Mouse (Mus musculus): Measurements from ENCODE around the gene Col9a1.

Col9a1 gene

DNA sequence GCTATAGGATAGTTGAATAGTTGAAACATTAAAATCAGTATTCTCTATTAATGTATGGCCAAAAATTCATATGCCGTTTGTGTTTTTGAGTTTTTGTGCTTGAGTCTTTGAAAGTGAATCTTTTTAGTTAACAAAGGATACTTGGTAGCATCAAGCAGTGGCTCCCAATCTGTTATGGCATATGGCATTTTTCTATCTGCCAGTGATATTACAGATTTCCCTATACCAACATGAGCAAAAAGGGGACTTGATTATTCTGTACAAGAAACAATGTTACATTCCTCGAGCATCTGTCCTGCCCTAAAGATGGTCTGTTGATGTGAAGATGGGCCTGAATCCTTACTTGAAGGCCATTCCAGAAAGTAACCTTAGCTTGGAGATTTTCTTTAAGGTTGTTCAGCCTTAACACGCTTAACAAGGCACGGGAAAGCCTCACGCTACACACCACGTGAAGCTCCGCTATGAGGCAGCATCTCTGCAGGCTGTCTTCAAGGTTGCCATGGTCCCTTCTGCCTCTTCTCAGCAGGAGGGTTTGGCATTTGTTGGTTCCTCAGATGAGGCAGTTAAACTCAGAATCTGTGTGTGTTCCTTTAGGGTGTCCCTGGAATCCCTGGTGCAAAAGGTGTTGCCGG is 45.7 kb downstream of the Col9a1 start:
- no peak for DNase-seq

DNA sequence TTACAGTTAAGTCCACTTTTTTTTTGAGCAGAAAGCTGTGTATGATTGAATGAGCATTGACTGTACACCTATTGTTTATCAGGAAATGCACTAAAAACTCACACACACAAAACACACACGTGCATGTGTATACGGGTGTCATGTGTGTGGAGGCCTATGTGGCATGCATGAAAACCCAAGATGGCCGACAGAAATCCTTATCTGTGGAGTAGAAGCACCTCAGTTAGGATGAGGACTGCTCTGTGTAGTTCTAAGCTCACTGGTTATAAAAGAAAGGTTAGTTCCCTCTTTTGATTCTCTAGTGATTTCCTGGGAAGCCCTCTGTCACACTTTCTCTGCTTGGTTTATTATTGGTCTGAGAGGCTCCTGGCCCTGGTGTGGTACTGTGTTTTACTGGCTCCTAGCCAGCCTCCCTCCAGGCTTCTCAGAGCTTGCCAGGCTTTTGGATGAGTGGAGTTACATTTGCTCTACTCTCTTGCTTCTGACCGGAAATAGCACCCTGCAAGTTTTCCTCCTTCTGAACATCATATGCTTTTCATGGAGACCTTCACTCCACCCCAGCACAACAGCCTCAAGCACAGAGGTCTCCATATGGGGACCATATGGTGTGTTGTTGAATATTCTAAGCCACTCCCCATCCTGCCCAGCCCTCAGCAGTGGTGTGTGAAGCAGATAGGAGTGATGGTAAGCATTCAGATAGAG is 48.6 kb downstream of the Col9a1 start:
- no peak for DNase-seq

DNA sequence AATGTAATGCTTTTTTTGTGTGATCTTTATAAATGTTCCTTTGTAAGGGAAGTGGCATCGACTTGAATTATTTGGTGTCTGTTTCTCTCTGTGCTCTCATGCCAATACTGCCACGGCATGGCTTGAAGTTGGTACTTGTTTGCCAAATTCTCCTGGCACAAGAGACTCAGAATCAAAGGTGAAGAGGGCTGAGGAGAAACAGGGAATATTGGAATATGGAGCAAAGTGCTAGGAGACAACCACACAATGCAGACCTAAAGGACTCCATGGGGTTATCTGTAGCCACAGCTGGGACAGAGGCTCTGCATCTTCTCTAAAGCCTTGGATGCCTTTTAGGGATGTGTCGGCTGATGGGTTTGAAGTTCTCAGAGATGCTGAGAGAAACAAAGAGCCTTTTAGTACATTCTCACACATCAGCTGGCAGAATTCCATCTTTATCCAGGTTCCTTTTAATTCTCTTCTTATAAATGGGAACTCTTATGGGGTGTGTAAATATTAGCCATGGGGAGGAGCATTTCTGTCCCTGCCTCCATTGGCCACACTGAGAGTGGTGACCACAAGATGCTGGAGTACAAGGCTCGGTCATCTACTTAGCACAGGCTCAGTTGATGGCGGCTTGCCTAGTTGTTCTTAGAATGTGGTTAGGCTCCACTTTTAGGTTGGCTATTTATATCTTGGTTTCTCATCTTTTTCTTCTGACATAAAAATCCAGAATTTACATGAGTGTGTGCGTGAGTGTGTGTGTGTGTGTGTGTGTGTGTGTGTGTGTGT is 49.7 kb downstream of the Col9a1 start:
- DNase-seq: no peak

DNA sequence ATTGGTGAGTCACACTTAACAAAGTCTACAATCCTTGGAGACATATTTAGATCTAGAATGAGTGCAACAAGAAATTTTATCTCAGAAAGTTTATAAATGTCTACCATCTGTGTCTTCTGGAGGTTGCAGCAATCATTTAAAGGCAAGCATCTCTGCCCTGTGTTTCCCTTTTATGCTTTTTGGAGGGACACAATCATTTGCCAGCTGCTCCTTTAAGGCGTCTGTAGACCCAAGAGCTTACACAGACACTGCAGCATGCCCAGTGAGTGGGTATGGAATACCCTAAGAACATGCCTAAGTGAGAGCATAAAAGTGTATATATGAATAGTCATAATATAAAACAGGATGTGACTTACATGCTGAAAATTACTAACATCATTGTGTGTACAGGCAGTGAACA is 52.1 kb downstream of the Col9a1 start:
- no peak for DNase-seq

DNA sequence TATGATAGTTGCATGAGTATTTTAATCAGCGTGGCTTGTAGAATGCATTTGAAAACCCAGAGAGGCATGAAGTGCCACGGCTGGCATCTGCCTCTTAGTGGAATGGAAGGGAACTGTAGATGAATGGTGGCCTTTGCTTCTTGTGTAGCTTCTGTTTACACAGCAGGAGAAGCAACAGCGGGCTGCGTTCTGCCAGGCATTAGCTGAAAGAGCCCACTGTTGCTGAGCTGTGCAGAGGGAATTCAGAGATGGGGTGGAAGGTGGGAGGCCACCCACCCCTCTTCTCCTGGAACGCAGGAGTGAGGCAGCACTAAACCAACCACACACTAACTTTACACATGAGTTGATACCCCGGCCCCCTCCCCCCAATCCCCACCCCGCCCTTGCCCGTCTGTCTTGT is 53.0 kb downstream of the Col9a1 start:
- no peak for DNase-seq

DNA sequence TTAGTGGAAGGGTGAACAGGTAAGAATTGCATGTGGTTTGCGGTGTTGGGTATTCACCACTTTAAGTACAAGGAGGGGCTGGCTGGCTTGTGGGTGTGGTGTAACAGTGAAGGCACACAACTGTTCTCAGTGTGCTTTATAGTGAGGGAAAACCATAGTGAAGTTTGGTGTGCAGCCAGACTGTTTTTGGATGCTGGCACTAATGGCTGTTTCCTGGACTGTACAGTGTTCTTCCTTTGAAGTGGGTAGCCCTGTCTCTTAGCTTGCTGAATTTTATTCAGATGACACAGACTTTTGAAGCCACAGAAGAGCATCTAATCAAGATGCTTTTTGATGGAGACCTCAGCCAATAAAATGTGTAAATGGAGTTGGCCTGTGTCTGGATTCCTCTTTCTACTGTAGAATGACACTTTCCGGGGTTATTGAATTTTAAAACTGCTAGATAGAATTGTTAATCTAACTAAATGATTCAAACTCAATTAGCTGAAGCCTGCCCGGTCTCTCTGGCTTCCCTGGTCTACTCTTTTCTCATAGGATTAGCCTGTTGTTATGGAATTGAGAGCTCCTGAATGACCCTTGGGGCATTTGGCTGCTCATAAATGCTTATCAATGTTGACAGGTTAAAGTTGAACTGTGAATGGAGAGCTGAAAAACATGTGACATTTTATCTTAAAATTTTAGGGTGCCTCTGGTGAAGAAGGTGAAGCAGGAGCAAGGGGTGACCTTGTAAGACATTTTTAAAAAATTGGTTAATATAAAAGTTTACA is 54.3 kb downstream of the Col9a1 start:
- DNase-seq: no peak

DNA sequence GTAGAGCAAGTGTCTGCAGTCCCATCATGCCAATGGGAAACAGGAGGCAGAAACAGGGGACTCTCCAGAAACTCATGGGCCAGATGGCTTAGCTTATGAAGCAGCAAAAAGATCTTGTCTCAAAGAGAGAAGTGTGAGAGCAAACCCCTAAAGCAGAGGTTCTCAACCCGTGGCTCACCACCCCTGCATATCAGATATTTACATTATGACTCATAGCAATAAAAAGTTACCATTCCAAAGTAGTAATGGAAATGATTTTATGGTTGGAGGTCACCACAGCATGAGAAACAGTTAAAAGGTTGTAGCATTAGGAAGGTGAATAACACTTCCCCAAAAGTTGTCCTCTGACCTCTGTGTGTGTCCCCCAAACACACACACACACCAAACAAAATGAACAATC is 58.9 kb downstream of the Col9a1 start:
- no peak for DNase-seq

DNA sequence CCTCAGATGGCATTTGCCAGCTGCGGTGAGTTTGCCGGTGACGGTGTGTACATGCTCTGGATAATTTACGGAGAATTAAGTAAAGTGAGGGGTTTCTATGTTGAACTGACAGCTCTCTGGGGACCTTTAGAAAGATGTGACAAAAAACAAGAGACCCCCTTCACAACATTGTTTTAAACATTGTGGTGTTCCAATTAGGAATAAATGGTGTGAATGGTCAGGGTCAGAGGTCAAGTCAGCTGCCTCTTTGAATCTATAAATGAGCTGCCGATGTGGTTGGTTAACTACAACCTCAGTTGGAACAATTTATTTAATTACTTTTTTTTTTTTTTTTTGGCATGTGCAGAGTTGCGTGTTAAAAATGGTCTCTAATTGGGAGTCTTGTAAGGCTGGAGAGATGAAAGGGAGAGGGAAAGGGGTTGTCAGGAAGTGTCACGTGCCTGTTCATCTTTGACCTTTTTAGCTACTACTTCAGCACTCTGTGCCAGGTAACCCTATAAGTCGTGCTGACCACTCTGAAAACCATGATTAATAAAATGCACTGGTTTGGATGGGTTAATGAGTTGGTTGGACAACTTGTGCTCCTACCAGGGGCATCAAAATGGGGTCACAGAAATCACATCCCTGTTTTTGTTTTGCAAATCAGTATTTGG is 62.8 kb downstream of the Col9a1 start:
- no peak for DNase-seq

DNA sequence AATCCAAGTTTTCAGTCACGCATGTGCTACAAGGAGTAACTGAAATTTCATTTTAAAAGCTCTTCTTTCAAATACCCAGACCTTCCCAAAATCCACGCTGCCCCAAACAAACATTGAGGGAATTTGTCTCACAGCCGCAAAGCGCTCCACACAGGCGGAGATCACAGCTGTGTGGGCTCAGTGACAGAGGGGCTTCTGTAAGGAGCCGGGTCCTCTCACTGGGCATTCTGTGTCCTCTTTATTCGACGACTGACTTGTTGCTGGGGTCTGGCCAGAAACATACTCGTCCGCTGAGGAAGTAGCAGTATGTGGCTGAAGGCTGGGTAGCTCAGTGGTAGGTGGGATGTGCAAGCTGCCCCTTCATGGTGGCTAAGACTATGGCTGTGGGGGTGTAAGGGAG is 67.5 kb downstream of the Col9a1 start:
- no peak for DNase-seq

DNA sequence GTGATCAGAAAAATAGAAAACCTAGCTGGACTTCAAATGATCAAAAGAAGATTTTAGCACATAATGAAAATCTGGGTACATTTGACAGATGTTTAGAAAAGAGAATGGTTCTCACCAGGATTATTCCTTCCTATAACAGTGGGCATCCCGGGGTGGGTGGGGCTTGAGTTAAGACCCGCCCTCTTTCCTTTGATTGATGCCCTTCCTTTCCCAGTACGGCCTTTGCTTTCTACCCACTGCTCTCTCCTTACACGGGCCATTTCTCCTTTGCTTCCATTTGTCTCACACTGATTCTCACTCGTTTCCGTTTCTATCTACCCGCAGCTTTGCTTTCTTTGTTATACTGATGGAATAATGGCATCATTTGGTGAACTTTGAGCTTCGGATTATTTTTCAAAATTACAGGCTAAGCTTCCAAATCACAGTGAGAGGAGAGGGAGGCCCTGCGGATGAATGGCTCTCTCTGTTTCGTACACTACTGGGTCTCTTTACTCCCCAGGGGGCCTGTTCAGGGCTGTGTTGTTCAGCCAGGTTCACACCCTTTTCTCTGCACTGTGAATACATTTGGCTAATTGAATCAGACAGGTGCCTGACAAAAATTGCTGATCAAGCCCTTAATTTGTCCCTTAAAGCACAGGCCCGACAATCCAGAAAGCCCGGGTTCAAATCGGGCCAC is 68.4 kb downstream of the Col9a1 start:
- no peak for DNase-seq

DNA sequence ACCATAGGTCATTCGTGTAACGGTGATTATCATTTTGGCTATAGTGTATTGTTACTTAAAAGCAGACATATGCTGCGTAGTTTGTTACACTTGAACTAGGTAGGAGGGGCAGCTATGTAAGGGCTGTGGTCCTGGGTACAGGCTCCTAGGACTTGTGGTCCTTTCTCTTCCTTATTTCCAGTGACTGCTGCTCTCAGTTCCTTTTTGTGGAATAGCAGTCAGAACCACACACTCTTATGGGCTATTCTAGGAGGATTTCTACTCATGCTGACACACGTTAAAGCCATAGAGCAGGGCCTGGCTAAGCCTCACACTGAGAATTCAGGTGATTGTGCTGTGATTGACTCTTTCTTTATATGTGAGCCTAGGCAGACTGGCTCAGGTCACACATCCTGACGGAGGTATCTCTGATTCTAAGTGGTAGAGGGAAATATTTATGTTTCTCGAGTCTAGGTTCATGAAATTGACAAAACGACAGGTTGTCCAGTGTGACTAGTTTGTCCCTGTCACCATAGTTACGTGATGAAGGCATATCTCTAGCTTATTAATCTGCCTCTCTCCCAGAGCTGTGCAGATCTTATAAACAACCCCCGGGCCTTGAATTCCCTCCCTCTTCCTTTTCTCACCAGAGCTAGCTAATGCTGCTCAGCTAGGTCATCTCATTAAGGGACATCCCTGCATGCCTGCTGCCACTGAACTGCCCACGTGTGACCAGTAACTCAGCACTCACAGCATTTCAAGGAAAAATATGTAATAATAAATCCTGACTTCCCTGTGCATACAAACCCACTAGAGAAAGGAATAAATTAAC is 71.1 kb downstream of the Col9a1 start:
- no peak for DNase-seq

DNA sequence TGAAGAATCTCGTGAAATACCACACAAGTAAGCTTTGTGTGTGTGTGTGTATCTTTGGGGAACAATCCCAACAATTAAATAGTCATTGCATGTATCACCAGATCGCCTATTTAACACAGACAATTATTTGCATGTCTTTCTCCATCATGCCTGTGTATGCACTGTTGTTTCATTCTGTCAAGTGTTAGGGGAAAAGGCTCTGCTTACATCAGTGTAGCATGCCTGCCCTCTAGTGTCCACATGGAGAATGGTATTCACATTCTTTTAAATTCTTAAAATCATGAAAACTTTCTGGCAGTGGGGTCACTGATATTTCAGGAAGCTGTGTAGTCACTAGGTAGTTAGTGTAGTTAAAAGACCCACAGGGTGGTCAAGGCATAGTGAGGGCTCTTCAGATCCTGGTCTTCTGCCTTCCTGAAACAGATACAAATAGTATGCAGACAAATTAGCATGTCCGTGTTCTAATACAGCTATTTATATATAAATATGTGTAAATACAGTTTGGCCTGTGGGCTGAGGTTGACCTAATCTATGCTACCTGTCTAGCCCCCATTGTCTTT is 71.8 kb downstream of the Col9a1 start:
- DNase-seq: no peak

DNA sequence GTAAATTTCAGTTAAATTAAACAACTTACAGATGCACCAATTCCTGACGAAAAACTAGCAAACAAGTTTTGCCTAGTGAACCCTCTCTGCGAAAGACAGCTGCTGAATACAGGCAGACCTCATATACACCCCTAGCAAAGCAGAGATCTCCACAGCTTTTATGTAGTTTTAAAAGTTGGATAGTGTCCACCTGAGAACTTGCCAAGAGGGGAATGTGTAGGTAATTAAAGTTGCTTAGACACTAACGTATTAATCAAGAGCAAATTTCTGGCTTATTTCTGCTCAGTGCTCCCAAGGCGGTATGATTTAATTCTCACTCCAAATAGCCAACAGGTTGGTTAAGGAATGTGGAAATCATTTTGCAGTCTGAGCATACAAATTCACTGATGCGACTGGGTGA is 80.6 kb downstream of the Col9a1 start:
- DNase-seq: no peak

DNA sequence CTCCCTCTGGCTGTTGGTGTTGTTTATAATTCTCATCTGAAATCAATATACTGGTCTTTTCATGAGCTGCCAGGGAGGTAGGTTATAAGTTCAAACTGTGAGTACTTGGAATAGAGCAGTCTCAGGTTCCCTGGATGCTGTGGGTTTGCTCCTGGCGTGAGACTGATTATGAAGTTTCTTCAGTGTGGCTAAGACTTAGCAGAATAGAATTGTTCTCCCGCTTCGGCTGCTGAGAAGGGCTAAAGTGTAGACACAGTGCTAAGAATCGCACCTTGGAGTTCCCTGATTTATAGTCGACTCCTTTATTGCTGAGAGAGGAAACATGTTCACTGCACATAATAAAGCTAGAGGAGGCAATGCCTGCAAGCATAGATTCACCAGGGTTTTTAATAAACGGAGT is 82.0 kb downstream of the Col9a1 start:
- DNase-seq: no peak

DNA sequence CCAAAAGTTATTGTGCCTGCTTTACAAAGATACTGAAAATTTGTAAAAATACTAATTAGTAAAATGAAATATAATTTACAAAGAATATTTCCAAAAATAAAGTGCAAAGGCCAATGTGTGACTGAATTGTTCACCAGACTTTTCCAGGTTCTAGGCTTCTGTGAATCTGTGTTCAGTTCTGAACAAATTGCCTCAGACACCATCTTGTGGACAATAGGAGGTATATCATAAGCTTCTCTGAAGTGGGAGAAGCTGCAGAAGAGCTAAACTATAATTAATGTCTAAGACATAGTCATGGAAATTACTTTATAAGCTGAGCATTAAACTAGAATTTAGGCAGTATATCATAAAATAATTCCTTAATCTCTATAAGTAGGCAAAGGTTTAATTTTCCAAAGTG is 83.8 kb downstream of the Col9a1 start:
- DNase-seq: no peak

DNA sequence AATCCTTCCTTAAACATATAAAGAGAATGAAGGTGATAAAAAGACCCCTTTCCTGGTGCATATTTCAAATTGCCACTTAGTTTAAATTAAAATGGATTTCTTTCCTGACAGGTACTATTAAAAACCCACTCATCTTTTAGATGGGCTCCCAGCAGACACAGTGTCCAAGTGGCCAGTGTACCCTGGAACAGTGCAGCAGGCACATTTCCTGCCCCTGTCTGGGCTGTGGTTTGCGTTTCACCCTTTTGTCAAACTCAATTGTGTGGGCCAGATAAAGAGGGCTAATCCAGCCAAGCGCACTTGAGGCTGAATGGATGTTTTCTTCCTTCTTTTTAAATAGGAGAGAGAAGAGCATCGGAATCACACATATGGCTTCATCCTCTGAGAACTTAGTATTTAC is 89.6 kb downstream of the Col9a1 start:
- no peak for DNase-seq

DNA sequence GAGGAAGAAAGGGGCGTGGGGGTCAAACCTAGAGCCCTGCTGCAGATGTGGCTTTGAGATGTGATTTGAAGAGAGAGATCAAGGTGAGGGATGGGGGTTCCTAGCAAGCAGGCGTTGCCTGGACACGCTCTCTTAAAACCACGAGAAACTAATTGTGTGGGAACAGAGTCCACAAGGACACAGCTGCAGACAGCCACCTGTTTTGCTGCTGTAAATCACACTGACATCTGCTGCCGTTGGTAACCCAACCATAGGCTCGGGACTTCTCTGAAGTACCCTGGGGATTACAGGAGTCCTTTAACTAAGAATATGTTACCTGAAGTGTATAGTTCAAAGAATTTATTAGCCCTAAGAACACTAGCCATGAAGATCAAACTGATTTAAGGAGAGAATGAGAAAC is 109.0 kb downstream of the Col9a1 start:
- DNase-seq: no peak

DNA sequence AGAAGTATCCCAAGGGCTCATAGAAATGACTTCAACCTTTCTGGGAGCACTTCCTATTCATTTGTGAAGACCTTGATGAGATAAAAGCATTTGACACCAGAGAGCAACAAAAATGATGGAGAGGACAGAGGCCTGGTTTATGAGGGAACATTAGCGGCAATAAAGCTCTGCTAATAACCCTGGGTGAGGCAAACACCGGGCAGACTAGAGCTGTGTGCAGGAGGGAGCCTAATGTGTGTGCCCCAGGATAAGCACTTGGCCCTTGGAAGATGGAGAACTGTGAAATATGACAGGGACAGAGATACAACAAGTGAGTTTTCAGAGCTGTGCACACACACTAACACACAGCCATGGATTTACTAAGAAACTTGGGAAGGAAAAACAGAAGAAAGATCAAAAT is 115.1 kb downstream of the Col9a1 start:
- DNase-seq: no peak

DNA sequence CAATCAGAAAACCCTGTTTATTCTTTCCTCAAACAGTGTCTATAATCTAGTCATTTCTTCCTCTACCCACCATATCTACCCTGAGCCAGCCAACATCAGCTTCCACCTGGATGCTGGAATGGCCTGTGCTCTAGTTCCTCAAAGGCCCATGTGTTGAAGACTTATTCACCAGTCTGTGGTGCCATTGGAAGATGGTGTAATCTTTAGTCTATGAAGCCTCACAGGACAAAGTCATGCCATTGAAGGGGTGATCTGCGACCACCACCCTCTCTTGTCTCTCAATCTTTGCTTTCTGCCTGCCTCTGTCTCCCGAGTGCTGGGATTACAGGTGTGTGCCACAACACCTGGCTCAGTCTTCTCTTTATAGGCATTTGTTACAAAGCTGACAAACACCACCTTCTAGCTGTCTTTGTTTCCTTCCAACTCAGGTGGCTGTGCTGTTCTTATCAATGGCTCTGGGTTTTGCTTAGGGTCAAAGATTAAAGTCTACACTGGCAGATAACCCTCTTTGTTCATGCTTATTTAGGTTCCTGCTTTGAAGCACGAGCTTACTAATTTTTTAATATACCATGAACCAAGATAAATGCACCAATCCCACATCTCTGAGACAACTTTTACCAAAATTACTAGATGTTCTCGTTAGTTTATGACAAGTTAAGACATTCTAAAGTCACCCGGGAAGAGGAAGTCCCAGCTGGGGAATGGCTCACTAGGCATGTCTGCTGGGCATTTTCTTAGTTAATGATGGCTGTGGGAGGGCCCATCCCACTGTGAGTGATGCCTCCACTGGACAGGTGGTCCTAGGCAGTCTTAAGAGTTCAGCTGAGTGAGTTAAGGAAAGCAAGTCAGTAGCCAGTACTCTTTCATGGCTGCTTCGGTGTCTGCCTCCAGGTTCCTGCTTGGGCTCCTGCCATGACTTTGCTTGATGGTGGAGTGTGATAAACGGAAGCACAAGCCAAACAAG is 117.9 kb downstream of the Col9a1 start:
- DNase-seq: no peak

DNA sequence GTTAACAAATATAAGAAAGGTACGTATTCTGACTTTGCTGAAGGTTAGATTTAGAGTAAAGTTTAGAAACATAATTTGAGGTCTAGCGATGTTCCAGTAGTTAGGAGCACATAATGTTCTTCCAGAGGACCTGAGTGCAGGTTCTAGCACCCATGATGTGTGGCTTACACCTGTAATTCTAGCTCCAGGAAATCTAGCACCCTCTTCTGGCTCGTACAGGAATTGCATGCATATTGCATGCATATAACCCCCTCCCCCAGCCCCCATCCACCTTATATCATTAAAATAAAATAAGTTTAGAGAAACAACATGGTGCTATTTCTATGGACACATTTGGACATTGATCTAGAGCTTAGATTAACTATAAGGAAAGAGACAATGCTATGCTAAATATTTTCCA is 123.3 kb downstream of the Col9a1 start:
- no peak for DNase-seq

Measured in thymus, postnatal 36 days (tissue).